Mouse (Mus musculus) liver, adult (tissue): ENCODE data around the gene Smarcb1.

ENCODE experiments used
- GATA4 ChIP-seq: IDR thresholded peaks from 2 replicates; pipeline ENCODE4 v1.6.1; 2014; ENCODE audit warnings: mild to moderate bottlenecking, low read length; ENCODE audit not compliant: insufficient replicate concordance

Gene Smarcb1

DNA sequence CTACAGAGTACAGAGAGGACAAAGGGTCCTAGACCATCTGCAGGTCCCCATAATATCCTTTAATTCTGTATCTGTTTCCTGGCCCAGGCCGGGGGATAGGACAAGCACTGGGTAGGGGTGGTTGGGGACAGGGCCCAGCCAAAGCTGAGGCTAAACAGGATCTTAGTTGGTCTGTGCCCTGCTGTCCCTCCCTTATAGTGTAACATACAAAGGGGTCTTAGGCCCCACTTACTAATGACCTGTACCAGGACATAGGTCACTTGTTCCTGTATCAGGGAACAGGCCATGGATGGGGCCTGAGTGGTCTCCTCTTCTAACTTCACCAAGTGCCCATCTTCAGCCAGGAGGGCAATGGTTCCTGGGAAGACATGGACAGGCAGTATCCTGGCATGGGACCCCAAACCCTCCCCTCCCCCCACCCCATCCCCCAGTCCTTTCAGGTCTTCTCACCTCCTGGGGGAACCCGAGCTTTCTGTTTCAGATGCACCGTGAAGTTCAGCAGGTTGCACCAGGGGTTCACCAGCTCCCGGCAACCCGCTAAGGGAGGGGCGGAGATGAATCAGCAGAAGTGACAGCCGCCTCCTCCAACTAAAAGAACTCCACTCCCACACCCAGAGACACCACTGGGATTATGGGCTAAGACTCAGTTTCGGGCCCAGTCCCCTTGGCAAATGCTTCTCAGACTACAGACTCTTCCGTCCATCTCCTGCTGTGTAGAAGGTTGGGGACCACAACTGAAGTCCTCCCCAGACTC is 18.2 kb upstream of the Smarcb1 start:
- no peak for TF ChIP-seq GATA4

DNA sequence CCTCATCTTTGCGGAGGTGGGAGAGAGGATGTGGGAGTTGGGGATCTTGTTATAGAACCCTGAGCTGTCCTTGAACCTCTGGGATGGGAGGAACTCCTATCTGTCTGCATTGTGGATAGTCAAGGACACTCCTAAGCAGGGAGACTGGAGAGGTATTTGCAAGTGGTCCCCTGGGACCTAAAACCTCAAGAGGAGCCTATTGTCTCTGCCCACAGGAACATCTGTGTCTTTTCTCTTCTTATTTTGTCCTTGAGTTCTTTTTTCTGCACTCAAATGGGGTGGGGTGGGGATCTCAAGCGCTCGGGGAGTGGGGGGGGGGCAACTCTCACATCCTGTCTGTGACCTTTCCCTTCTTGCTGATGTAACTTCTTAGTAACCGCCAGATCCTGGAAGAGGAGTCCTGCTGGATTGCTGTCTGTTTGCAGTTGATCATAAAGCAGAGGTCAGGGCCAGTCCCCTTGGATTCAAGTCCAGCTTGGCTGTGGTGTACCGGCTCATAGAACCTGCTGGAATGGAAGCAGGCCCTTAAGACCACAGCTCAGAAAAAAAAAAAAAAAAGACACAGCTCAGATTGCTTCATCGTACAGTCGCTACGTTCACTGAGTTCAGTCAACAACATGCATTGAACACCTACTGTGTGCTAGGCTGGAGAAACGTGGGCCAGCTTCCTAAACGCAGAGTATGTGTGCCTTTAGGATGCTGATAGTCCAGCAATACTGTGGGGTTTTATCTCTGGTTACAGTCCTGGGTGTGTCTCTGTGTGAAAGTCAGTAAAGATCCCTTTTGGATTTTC is 16.6 kb upstream of the Smarcb1 start:
- no peak for TF ChIP-seq GATA4

GRCm38 (mm10) chr10:75936909-75937667 is 15.7 kb upstream of the Smarcb1 start:
- TF ChIP-seq GATA4: no peak

GRCm38 (mm10) chr10:75935680-75936541 is 14.5 kb upstream of the Smarcb1 start, which contains the start of gene Mmp11:
Gene Mmp11, minus strand, starts transcription at chr10:75936496.
- no peak for TF ChIP-seq GATA4

GRCm38 (mm10) chr10:75934991-75935390 is 13.6 kb upstream of the Smarcb1 start:
- TF ChIP-seq GATA4: no peak

DNA sequence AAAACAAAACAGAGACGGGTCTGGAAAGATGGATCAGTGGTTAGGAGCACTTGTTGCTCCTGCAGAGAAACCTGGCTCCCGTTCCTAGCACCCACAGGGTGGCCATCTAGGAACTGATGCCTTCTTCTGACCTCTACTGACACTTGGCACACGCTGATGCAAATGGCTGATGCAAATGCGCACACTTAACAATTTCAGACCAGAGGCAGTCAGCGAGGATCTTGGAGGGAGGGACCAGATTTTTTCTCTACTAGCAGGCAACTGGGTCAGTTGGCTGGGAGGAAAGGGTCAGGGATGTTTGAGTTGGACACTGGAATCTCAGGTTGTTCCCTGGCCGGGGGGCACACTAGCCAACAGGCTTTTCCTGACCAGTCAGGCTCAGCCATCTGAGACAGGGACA is 11.5 kb upstream of the Smarcb1 start, which contains the start of gene Chchd10:
Gene Chchd10 (plus strand): TSS at position 240 of the 400 bp plus-strand sequence.
- no peak for TF ChIP-seq GATA4

DNA sequence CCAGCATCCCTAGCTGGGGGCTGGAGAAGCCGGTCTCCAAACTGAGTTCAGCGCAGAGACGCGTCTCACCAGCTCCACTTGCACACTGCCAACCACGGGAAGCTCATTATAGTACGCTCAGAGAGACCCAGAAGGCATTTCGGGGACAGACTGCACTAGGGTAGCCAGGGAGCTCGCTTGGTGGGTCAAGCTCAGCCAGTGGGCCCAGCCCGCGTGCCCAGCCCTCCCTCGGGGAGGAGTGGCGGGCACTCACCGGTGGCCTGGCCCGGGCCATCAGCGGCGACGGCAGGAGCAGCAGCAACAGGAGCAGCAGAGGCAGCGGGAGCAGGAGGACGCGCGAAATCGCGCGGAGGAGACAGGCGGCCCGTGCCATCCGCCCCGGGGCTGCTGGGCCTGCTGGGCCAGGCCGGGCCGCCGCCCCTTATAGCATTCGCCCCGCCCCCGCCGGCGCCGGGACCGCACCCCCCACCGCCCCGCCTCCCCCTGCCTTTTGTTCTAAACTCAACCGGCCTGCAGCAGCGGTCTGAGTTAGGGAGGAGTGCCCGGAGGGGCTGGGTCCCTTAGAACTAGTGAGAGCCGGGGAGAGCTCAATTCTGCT is 10.8 kb upstream of the Smarcb1 start:
- TF ChIP-seq GATA4: no peak

- no peak for TF ChIP-seq GATA4
Measured at GRCm38 (mm10) chr10:75931311-75931710, 9.9 kb upstream of the Smarcb1 start.

DNA sequence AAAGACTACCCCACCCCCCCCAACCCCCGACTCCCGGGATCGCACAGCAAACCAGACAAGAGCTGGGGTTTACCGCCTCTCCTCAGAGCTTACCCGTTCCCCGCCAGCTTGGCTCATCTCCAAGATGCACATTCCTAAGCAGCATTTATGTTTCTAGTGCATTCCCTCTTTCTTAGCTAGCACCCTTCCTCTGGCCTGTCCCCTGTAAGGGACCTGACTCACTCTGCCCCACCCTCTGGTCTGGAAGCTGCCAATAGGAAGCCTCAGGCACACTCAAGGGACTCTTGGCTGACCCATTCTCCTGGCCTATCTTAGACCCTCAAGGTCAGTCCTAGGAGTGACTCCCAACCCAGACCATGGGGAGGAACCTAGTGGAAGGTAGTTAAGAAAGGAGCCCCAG is 8.9 kb upstream of the Smarcb1 start:
- no peak for TF ChIP-seq GATA4

DNA sequence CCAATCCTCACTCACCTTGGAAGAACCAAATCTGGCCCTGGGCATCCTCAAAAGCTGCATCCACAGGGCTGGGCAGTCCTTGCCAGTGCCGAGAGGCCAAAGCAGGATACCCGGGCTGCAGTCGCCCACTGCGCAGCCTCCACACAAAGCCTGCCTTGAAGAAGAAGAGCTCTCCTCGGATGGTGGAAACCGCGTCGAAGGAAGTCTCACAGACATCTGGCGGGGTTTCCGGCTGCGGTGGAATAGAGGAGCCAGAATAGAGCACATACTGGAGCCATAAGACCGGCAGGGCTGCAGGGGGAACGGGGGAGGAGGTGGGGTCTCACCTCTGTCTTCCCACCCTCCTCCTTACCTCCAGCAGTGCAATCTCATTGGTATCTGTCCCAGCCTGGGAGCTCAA is 5.0 kb upstream of the Smarcb1 start:
- TF ChIP-seq GATA4: no peak

DNA sequence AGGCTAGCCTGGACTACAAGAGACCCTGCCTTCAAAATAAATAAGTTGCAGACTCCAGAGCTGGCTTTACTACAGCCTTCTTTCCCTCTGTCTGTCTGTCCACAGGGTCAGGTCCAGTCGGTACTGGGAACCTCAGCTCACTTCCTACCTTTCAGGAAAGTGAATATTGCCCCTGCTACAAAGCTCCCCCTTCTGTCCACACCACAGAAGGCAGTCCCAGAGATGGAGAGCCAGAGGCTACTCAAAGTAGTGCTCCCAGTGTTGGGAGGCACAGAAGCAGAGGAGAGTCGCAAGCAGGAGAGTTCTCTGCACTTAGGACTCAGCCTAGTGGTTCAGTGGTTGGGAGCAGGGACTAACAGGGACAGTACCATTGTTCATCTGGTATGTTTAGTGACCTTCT is 2.9 kb upstream of the Smarcb1 start:
- no peak for TF ChIP-seq GATA4

DNA sequence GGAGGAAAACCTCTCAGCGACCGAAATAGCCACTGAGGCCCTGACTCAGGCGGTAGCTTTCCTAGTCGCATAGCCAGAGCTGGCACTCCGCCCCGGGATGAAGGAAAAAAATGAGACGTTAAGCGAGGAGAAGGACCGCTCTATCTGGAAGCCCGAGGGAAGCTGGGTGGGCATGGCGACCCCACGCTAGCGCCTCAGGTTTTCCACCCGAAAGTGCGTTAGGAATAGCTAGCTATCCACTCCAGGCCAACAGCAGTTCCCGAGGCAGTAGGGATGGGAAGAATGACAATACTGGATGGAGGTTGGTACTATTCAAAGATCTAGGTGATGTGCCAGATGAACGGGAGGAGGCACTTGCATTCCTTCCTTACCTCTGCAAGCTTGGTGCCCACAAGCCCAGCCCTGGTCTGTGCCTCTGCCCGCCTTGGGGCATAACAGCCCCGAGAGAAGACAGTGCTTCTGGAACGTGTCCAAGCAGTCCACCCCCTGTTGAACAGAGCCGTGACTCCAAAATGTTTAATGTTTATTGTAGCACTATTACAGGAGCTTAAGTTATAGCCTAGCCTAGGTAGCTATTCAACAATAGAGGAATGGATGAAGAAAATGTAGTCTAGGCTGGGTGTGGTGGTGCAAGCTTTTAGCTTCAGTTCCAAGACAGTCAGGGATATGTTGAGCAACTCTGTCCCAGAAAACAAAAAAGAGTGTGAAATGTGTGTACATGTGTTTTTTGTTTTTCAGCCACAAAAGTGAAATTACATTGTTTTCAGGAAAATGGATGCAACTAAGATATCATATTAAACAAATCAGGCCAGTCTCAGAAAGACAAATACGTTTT is 526 bp upstream of the Smarcb1 start:
- TF ChIP-seq GATA4: no peak

- no peak for TF ChIP-seq GATA4
Measured at GRCm38 (mm10) chr10:75919026-75919425, 2.4 kb downstream of the Smarcb1 start.
